Mouse (Mus musculus): ENCODE results near the gene Lsamp. TPM values are rescaled to one million over a fixed set of nuclear protein-coding genes. Genes with fewer than 3 reads are reported as not detected.

The Lsamp gene
- polyA plus RNA-seq, 1 experiment from 2014 or later, result 2.1 TPM

DNA sequence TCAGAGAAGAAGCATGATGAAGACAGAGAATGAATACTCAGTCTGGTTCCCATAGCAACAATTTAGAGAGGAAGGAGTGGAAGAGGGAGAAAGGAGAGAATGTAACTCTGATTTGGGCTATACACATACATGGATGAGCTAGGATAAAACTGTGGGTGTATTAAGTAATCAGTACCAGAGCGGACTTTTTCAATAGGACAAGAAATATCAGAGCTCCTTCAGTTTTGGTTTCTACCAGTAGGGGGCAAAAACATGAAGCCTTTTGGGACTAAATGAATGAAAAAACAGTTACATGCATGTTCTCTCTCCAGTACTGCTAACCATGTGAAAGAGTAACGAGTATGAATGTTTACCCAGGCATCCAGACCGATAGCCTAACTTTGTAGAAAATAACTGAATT is 96.1 kb downstream of the Lsamp start:
- Histone ChIP-seq H3K4me3 (no peak overlapping the region), H3K4me1 (no peaks in the 10 kb centered on the region), H3K27ac (no peak overlapping the region), H3K36me3 (no peaks in the 10 kb centered on the region), H3K9me3 (replicated peaks) (no peaks in the 10 kb centered on the region), H3K27me3 (ENCODE audit: low read depth, poor library complexity, severe bottlenecking) (no peaks in the 10 kb centered on the region)
- 81% methylated on average over 3 of the region's 3 CpGs for WGBS
- no peak for DNase-seq (ENCODE audit: low spot score)

DNA sequence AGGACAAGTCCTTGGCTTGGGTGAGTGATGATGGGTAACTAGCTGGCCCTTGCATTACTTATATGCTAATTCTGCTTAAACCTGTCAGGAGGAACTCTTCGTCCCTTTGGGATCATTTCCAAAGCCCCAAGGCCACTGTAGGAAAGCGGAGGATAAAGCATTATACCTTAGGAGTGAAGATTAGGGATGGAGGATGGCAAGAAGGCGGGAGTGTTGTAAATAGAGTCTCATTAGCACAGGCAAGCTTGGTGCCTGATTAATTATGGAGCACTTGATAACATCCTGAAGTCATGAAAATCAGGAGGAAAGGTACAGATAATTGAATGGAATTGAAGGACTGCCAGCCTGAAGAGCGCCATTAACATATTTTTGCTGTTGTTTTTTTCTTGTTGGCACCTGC is 120.2 kb downstream of the Lsamp start:
- Histone ChIP-seq H3K9me3 (replicated peaks) (no peaks in the 10 kb centered on the region), H3K27ac (no peak overlapping the region), H3K36me3 (no peaks in the 10 kb centered on the region), H3K4me3 (no peak overlapping the region), H3K4me1 (no peaks in the 10 kb centered on the region), H3K27me3 (ENCODE audit: low read depth, poor library complexity, severe bottlenecking) (no peaks in the 10 kb centered on the region)
- DNase-seq (ENCODE audit: low spot score), result no peak
- 64% methylated on average over 4 of the region's 4 CpGs for WGBS

DNA sequence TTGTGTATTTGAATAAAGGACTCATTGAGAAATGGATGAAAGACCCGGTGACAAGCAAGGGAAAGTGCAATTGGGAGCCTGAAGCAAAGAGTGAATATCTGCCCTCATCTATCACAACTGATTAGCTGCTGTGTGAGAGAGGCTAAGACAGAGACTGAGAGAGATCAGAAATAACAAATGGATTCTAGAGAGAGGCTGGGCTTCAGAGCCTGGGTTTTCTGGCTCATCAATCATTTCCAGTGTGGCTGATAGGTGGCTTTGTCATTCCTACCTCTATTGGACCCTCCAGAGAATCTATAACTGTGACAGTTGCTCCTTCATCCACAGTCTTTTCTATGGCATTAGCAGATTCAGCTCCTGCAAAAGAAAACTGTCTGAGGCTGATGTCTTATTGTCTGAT is 198.8 kb downstream of the Lsamp start:
- H3K36me3 ChIP-seq, result no peaks in the 10 kb centered on the region
- no peak for DNase-seq (ENCODE audit: low spot score)
- no peaks in the 10 kb centered on the region for H3K27me3 ChIP-seq (ENCODE audit: low read depth, poor library complexity, severe bottlenecking)
- H3K4me3 ChIP-seq, result no peak overlapping the region
- H3K9me3 ChIP-seq (replicated peaks), result no peaks in the 10 kb centered on the region
- 81% methylated on average over 1 of the region's 1 CpGs for WGBS
- H3K27ac ChIP-seq, result no peak overlapping the region
- H3K4me1 ChIP-seq, result no peaks in the 10 kb centered on the region

DNA sequence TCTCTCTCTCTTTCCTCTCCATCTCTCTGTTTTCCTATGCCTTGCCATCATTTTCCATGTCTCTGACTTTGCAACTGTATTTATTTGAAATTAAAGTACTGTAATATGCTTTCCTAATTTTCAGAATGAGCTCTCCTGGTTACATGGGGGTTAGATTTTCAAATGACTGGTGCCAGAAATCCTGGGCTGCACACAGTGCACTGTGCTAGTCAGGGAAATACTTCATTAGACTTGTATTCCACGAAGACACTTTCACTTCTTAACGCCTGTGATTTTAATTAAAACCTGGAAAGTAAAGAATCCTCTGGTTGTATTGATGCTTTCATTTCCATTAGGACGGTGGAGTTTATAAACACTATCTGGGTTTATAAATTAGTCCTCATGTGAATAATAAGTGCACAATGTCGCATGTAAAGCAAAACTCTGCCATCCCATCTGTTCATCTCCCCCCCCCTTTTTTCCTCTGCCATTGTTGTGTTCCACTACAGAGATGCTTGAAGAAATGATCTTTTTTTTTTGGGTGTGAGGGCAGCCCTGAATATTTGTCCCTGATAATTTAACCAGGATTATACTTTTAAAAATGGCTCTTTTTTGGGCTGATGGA is 203.9 kb downstream of the Lsamp start:
- H3K27me3 ChIP-seq (ENCODE audit: low read depth, poor library complexity, severe bottlenecking), result no peaks in the 10 kb centered on the region
- H3K4me3 ChIP-seq, result no peak overlapping the region
- no peak for DNase-seq (ENCODE audit: low spot score)
- H3K27ac ChIP-seq, result no peak overlapping the region
- H3K9me3 ChIP-seq (replicated peaks), result no peaks in the 10 kb centered on the region
- H3K4me1 ChIP-seq, result no peaks in the 10 kb centered on the region
- 80% methylated on average over 4 of the region's 4 CpGs for WGBS
- H3K36me3 ChIP-seq, result no peaks in the 10 kb centered on the region

DNA sequence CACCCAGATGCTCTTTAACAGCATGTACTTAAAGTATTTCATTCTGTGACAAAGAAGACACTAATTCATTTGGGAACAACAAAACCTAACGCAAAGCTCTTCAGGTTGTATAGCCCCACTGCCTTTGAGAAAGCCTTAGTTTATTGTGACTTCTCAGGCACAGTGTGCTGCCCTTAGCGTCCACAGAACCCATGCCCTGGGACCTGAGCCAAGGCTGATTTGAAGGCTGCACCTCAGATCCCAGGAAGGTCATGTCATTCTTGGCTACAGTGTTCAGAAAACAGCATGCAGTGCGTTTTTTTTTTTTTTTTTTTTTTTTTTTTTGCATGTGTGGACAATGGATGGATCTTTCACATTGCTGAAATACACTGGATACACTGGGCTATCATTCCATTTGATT is 210.2 kb downstream of the Lsamp start:
- Histone ChIP-seq H3K4me3 (no peak overlapping the region), H3K36me3 (no peaks in the 10 kb centered on the region), H3K4me1 (no peaks in the 10 kb centered on the region), H3K9me3 (replicated peaks) (no peaks in the 10 kb centered on the region), H3K27me3 (ENCODE audit: low read depth, poor library complexity, severe bottlenecking) (no peaks in the 10 kb centered on the region), H3K27ac (no peak overlapping the region)
- 63% methylated on average over 3 of the region's 3 CpGs for WGBS
- no peak for DNase-seq (ENCODE audit: low spot score)

DNA sequence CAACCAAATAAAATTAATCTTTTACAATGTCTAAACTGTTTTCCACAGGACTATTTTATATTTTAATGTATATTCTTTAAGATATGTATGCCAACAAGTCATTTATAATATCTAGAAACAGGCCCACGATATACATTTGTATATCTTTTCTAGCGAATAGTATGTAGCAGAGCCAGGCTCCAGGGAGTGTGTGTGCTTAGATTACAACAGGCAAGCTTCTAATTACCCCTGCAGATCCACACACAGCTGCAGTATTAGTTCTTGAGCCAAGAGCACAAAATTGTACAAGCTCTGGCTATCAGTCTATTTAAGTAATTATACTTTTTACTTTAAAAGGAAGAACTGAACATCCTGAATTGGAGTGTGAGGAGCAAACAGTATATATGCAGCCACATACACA is 210.7 kb downstream of the Lsamp start:
- Histone ChIP-seq H3K36me3 (no peaks in the 10 kb centered on the region), H3K4me3 (no peak overlapping the region), H3K27me3 (ENCODE audit: low read depth, poor library complexity, severe bottlenecking) (no peaks in the 10 kb centered on the region), H3K9me3 (replicated peaks) (no peaks in the 10 kb centered on the region), H3K4me1 (no peaks in the 10 kb centered on the region), H3K27ac (no peak overlapping the region)
- no peak for DNase-seq (ENCODE audit: low spot score)
- WGBS, result 92% methylated on average over 2 of the region's 2 CpGs

DNA sequence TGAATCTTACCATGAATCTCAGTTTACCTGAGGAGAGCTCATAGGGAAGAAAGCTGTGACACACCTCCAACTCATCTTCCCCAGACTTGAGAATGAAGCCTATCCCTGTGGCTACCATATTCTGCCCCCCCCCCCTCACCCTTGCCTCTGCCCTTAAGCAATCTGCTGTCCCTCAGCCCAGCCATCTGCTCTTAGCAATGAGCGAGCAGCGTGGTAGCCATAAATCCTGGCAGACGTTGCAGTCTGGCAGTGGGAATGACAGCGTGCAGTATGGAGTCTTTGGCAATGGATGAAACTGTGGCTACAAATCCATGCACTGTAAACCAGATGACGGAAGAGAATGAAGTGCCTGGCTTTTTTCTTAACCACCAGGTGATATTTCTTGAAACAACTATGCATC is 244.5 kb downstream of the Lsamp start:
- 60% methylated on average over 5 of the region's 5 CpGs for WGBS
- peaks cover 2% of the 10 kb centered on the region; the same call in 1 of the 2 replicates for H3K4me1 ChIP-seq
- H3K4me3 ChIP-seq, result no peak overlapping the region
- DNase-seq (ENCODE audit: low spot score), result no peak
- no peaks in the 10 kb centered on the region for H3K27me3 ChIP-seq (ENCODE audit: low read depth, poor library complexity, severe bottlenecking)
- no peak overlapping the region for H3K27ac ChIP-seq
- no peaks in the 10 kb centered on the region for H3K36me3 ChIP-seq
- H3K9me3 ChIP-seq (replicated peaks), result no peaks in the 10 kb centered on the region

DNA sequence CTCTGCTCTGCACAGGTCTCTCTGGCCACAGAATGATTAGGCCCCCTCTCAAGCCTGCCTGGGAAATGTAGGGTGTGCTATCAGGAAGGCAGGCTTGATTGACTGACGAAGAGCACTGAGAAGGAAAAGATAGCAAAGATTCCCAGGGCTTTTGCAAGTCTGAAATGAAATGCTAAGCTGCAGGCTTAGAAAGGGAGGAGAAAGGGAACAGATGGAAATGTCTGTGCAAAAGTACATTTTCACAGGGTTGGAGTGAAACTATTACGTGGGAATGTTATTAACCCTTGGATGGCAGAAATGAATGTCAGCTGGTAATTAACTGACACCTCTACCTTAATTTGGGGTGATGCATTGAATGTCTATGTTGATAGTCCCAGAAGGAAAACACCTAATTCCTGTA is 248.9 kb downstream of the Lsamp start:
- Histone ChIP-seq H3K4me3 (no peak overlapping the region), H3K27me3 (ENCODE audit: low read depth, poor library complexity, severe bottlenecking) (no peaks in the 10 kb centered on the region), H3K9me3 (replicated peaks) (no peaks in the 10 kb centered on the region), H3K4me1 (peaks cover 2% of the 10 kb centered on the region; the same call in 1 of the 2 replicates), H3K27ac (no peak overlapping the region), H3K36me3 (no peaks in the 10 kb centered on the region)
- DNase-seq (ENCODE audit: low spot score), result no peak
- WGBS, result 83% methylated on average over 2 of the region's 2 CpGs

DNA sequence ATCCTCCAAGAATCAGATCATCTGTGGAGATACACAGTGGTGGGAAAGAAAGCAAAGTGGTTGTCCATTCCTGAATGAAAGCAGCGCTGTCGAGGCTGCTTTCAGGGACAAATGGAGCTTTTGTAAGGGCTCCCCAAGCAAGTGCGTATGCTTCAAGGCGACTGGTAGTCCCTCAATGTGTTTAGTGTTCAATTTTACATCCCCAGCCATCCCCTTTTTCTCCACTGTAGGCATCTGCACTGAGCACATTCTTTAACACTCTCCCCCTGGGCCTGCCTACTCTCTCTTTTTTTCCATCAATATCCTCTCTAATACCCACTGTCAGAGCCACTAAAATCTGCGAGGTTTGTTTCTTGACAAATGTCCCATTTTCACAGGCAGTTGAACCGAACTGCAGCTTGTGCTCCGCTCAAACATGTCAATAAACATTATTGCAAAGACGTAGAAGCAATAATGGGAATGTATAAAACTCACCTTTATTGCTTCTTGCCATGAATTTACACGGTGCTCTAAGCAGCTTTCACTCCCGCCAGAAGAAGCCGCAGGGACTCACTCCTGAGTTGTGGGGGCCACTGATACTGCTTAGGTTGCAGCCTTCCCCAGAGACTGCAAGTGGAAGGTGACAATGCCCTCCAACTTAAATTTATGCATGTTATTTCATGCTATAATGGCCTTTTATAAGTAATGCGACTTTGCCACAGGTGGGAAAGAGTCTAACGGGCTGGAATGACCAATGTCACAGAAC is 250.2 kb downstream of the Lsamp start:
- WGBS, result 86% methylated on average over 13 of the region's 13 CpGs
- no peak overlapping the region for H3K4me3 ChIP-seq

DNA sequence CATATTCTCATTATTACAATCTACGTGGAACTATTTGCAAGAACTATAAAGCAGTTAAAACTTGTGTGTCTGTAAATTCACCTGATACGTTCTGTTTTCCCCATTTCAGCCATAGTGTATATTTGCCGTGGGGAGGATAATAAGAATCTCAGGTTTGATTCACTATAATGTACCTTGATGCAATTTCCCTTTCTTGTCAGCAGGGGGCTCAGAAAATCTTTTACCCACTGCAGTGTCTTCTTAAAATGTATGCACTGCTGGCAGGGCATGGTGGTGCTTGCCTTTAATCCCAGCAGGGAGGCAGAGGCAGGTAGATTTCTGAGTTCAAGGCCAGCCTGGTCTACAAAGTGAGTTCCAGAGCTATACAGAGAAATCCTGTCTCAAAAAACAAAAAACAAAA is 287.7 kb downstream of the Lsamp start:
- Histone ChIP-seq H3K36me3 (no peaks in the 10 kb centered on the region), H3K4me3 (no peak overlapping the region), H3K9me3 (replicated peaks) (no peaks in the 10 kb centered on the region), H3K4me1 (no peaks in the 10 kb centered on the region), H3K27ac (no peak overlapping the region), H3K27me3 (ENCODE audit: low read depth, poor library complexity, severe bottlenecking) (no peaks in the 10 kb centered on the region)
- no peak for DNase-seq (ENCODE audit: low spot score)
- 81% methylated on average over 3 of the region's 3 CpGs for WGBS

More for the DNA sequence above, 250.2 kb downstream of the Lsamp start:
- Histone ChIP-seq H3K9me3 (replicated peaks) (no peaks in the 10 kb centered on the region), H3K27ac (no peak overlapping the region), H3K27me3 (ENCODE audit: low read depth, poor library complexity, severe bottlenecking) (no peaks in the 10 kb centered on the region), H3K36me3 (no peaks in the 10 kb centered on the region), H3K4me1 (no peaks in the 10 kb centered on the region)
- DNase-seq (ENCODE audit: low spot score), result no peak

DNA sequence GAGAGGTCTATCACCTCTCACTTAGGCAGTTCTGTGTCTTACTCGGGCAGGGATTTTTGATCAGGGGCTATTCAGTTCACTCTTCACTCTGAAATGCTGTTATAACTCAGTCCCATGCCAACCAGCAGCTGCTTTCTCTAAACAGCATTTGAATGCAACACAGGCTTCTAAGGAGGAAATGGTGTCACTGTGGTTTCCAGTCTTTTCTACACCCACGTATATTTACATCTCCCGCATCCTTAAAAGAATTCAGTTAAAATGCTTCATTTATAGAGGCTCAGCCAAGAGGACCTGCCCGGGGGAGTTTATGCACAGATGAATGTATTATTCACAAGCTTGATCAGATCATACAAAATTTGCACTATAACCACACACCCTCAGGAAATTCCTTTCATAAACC is 306.0 kb downstream of the Lsamp start:
- H3K27ac ChIP-seq, result no peak overlapping the region
- DNase-seq (ENCODE audit: low spot score), result no peak
- H3K4me1 ChIP-seq, result no peaks in the 10 kb centered on the region
- no peaks in the 10 kb centered on the region for H3K27me3 ChIP-seq (ENCODE audit: low read depth, poor library complexity, severe bottlenecking)
- no peaks in the 10 kb centered on the region for H3K9me3 ChIP-seq (replicated peaks)
- WGBS, result 86% methylated on average over 4 of the region's 4 CpGs
- H3K4me3 ChIP-seq, result no peak overlapping the region
- H3K36me3 ChIP-seq, result no peaks in the 10 kb centered on the region

DNA sequence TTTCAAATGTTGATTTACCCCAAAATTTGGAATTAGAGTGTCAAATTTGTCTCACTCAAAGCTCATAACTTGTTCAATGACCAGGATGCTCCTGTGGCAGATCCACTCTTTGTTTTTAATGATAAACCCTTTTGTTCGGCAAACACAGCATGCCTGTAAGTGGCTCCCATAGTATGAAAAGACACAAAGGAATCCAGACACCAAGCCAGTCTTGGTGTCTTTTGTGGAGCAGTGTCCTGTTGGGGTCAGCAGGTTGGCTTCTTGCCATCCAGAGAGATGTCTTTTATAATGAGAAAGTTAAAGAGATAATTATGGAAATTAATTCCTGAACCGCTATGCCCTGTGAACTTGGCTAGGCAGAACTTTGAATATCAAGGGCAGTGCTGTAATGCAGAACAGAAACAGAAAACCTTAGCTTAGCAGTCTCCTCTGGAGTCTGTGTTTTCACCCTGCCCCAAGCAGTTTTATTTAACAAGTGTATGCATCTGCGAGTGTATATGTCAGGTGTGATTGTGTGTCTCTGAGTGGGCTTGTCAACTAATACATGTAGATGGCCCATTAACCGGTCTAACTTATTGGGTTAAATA is 310.2 kb downstream of the Lsamp start:
- H3K27ac ChIP-seq, result no peak overlapping the region
- H3K27me3 ChIP-seq (ENCODE audit: low read depth, poor library complexity, severe bottlenecking), result no peaks in the 10 kb centered on the region
- H3K4me1 ChIP-seq, result no peaks in the 10 kb centered on the region
- no peaks in the 10 kb centered on the region for H3K9me3 ChIP-seq (replicated peaks)
- no peak for DNase-seq (ENCODE audit: low spot score)
- H3K4me3 ChIP-seq, result no peak overlapping the region
- no peaks in the 10 kb centered on the region for H3K36me3 ChIP-seq
- WGBS, result 76% methylated on average over 4 of the region's 4 CpGs

DNA sequence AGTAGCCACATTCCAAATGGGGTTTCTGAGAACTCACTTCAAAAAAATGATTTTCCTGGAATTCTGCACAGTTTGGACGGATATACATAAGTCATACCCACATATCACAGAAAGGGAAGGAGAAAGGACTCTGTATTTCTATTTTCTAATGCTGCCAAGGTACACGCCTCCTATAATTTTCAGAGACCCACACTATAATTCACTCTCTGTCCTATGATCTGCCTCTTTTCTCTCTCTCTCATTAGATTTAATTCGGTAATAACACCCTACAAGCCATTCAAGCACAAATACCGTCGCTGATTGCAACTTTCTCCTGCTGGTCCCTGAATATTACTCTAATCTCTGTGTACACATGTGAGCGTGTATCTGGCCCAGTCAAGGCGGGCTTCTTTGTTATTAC is 311.1 kb downstream of the Lsamp start:
- no peaks in the 10 kb centered on the region for H3K4me1 ChIP-seq
- WGBS, result 91% methylated on average over 7 of the region's 7 CpGs
- no peaks in the 10 kb centered on the region for H3K36me3 ChIP-seq
- DNase-seq (ENCODE audit: low spot score), result no peak
- H3K27ac ChIP-seq, result no peak overlapping the region
- H3K27me3 ChIP-seq (ENCODE audit: low read depth, poor library complexity, severe bottlenecking), result no peaks in the 10 kb centered on the region
- H3K9me3 ChIP-seq (replicated peaks), result no peaks in the 10 kb centered on the region
- no peak overlapping the region for H3K4me3 ChIP-seq
